Mouse (Mus musculus): ENCODE results near the gene Gtf2ird1. TPM values are rescaled to one million over a fixed set of nuclear protein-coding genes. Genes with fewer than 3 reads are reported as not detected.

Gene Gtf2ird1
- polyA plus RNA-seq, 1 experiment = 22.4 TPM

GRCm38 (mm10) chr5:134438676-134439425, 17.7 kb downstream of the Gtf2ird1 start:
- no peak overlapping the region for H3K4me3 ChIP-seq (ENCODE audit: insufficient read depth, low read depth, low read length)
- H3K4me1 ChIP-seq (ENCODE audit: control insufficient read depth, insufficient read depth, low read length) = peaks cover 9% of the 10 kb centered on the region
- H3K27me3 ChIP-seq (replicated peaks; ENCODE audit: control insufficient read depth, insufficient read depth, low read length) = no peaks in the 10 kb centered on the region
- H3K27ac ChIP-seq (ENCODE audit: insufficient read depth, low read depth, low read length) = no peak overlapping the region
- no peak for DNase-seq
- no peaks in the 10 kb centered on the region for H3K36me3 ChIP-seq (ENCODE audit: control insufficient read depth, insufficient read depth, low read length)
- 83% methylated on average over 6 of the region's 6 CpGs for WGBS
- no peak for TF ChIP-seq CTCF (conservative IDR thresholded peaks at IDR 0.05; ENCODE audit: insufficient read depth, insufficient read length, low read depth, low read length)
- no peak for TF ChIP-seq POLR2A (IDR thresholded peaks at IDR 0.05; ENCODE audit: low read depth, low read length)

- H3K27ac ChIP-seq (ENCODE audit: insufficient read depth, low read depth, low read length) = peak overlapping the region; percentile 60
- peak; percentile 92 for DNase-seq
- 12% methylated on average over 14 of the region's 14 CpGs for WGBS
Measured at GRCm38 (mm10) chr5:134437459-134437827, 19.1 kb downstream of the Gtf2ird1 start.

GRCm38 (mm10) chr5:134436782-134437458, 19.6 kb downstream of the Gtf2ird1 start:
- Histone ChIP-seq H3K4me1 (ENCODE audit: control insufficient read depth, insufficient read depth, low read length) (peaks cover 9% of the 10 kb centered on the region), H3K36me3 (ENCODE audit: control insufficient read depth, insufficient read depth, low read length) (no peaks in the 10 kb centered on the region), H3K4me3 (ENCODE audit: insufficient read depth, low read depth, low read length) (no peak overlapping the region), H3K27ac (ENCODE audit: insufficient read depth, low read depth, low read length) (peak overlapping the region; percentile 60), H3K27me3 (replicated peaks; ENCODE audit: control insufficient read depth, insufficient read depth, low read length) (no peaks in the 10 kb centered on the region)
- WGBS = 66% methylated on average over 13 of the region's 13 CpGs
- no peak for DNase-seq
- TF ChIP-seq POLR2A (IDR thresholded peaks at IDR 0.05; ENCODE audit: low read depth, low read length) (no peak), CTCF (conservative IDR thresholded peaks at IDR 0.05; ENCODE audit: insufficient read depth, insufficient read length, low read depth, low read length) (no peak)

More at GRCm38 (mm10) chr5:134437459-134437827, 19.1 kb downstream of the Gtf2ird1 start:
- Histone ChIP-seq H3K4me1 (ENCODE audit: control insufficient read depth, insufficient read depth, low read length) (peaks cover 9% of the 10 kb centered on the region), H3K4me3 (ENCODE audit: insufficient read depth, low read depth, low read length) (no peak overlapping the region), H3K27me3 (replicated peaks; ENCODE audit: control insufficient read depth, insufficient read depth, low read length) (no peaks in the 10 kb centered on the region), H3K36me3 (ENCODE audit: control insufficient read depth, insufficient read depth, low read length) (no peaks in the 10 kb centered on the region)
- no peak for TF ChIP-seq POLR2A (IDR thresholded peaks at IDR 0.05; ENCODE audit: low read depth, low read length)
- no peak for TF ChIP-seq CTCF (conservative IDR thresholded peaks at IDR 0.05; ENCODE audit: insufficient read depth, insufficient read length, low read depth, low read length)

GRCm38 (mm10) chr5:134435836-134436331, 20.6 kb downstream of the Gtf2ird1 start:
- H3K27ac ChIP-seq (ENCODE audit: insufficient read depth, low read depth, low read length) = peak overlapping the region; percentile 32; the same call in 1 of the 2 replicates
- no peaks in the 10 kb centered on the region for H3K36me3 ChIP-seq (ENCODE audit: control insufficient read depth, insufficient read depth, low read length)

GRCm38 (mm10) chr5:134433137-134433536, 23.4 kb downstream of the Gtf2ird1 start:
- DNase-seq = no peak
- TF ChIP-seq CTCF (conservative IDR thresholded peaks at IDR 0.05; ENCODE audit: insufficient read depth, insufficient read length, low read depth, low read length) (no peak), POLR2A (IDR thresholded peaks at IDR 0.05; ENCODE audit: low read depth, low read length) (no peak)
- no peak overlapping the region for H3K4me3 ChIP-seq (ENCODE audit: insufficient read depth, low read depth, low read length)
- H3K36me3 ChIP-seq (ENCODE audit: control insufficient read depth, insufficient read depth, low read length) = no peaks in the 10 kb centered on the region
- no peaks in the 10 kb centered on the region for H3K27me3 ChIP-seq (replicated peaks; ENCODE audit: control insufficient read depth, insufficient read depth, low read length)
- peaks cover 7% of the 10 kb centered on the region for H3K4me1 ChIP-seq (ENCODE audit: control insufficient read depth, insufficient read depth, low read length)
- H3K27ac ChIP-seq (ENCODE audit: insufficient read depth, low read depth, low read length) = no peak overlapping the region
- 81% methylated on average over 10 of the region's 10 CpGs for WGBS

More at GRCm38 (mm10) chr5:134435836-134436331, 20.6 kb downstream of the Gtf2ird1 start:
- Histone ChIP-seq H3K4me1 (ENCODE audit: control insufficient read depth, insufficient read depth, low read length) (peaks cover 9% of the 10 kb centered on the region), H3K27me3 (replicated peaks; ENCODE audit: control insufficient read depth, insufficient read depth, low read length) (no peaks in the 10 kb centered on the region), H3K4me3 (ENCODE audit: insufficient read depth, low read depth, low read length) (no peak overlapping the region)
- peak; percentile 45 for DNase-seq
- WGBS = 62% methylated on average over 12 of the region's 12 CpGs
- TF ChIP-seq POLR2A (IDR thresholded peaks at IDR 0.05; ENCODE audit: low read depth, low read length) (no peak), CTCF (conservative IDR thresholded peaks at IDR 0.05; ENCODE audit: insufficient read depth, insufficient read length, low read depth, low read length) (no peak)

GRCm38 (mm10) chr5:134430087-134430486, 26.4 kb downstream of the Gtf2ird1 start:
- no peaks in the 10 kb centered on the region for H3K36me3 ChIP-seq (ENCODE audit: control insufficient read depth, insufficient read depth, low read length)
- H3K27me3 ChIP-seq (replicated peaks; ENCODE audit: control insufficient read depth, insufficient read depth, low read length) = no peaks in the 10 kb centered on the region
- WGBS = 57% methylated on average over 4 of the region's 4 CpGs
- DNase-seq = no peak
- no peak overlapping the region for H3K27ac ChIP-seq (ENCODE audit: insufficient read depth, low read depth, low read length)
- no peaks in the 10 kb centered on the region for H3K4me1 ChIP-seq (ENCODE audit: control insufficient read depth, insufficient read depth, low read length)
- no peak overlapping the region for H3K4me3 ChIP-seq (ENCODE audit: insufficient read depth, low read depth, low read length)
- TF ChIP-seq CTCF (conservative IDR thresholded peaks at IDR 0.05; ENCODE audit: insufficient read depth, insufficient read length, low read depth, low read length) = no peak
- TF ChIP-seq POLR2A (IDR thresholded peaks at IDR 0.05; ENCODE audit: low read depth, low read length) = no peak

- WGBS = 87% methylated on average over 9 of the region's 9 CpGs
- DNase-seq = no peak
- H3K27ac ChIP-seq (ENCODE audit: insufficient read depth, low read depth, low read length) = no peak overlapping the region
Measured at GRCm38 (mm10) chr5:134427664-134428063, 28.9 kb downstream of the Gtf2ird1 start.

More at GRCm38 (mm10) chr5:134427664-134428063, 28.9 kb downstream of the Gtf2ird1 start:
- Histone ChIP-seq H3K27me3 (replicated peaks; ENCODE audit: control insufficient read depth, insufficient read depth, low read length) (no peaks in the 10 kb centered on the region), H3K4me3 (ENCODE audit: insufficient read depth, low read depth, low read length) (no peak overlapping the region), H3K4me1 (ENCODE audit: control insufficient read depth, insufficient read depth, low read length) (peaks cover 5% of the 10 kb centered on the region; the same call in 1 of the 2 replicates), H3K36me3 (ENCODE audit: control insufficient read depth, insufficient read depth, low read length) (no peaks in the 10 kb centered on the region)
- TF ChIP-seq POLR2A (IDR thresholded peaks at IDR 0.05; ENCODE audit: low read depth, low read length) = no peak
- no peak for TF ChIP-seq CTCF (conservative IDR thresholded peaks at IDR 0.05; ENCODE audit: insufficient read depth, insufficient read length, low read depth, low read length)
